Mouse (Mus musculus) thymus, postnatal 25 days (tissue): Measurements from ENCODE around the gene Rps6kc1.

Experiments used
- DNase-seq: peaks from one replicate; pipeline ENCODE4 v3.0.0; 2022

The Rps6kc1 gene

DNA sequence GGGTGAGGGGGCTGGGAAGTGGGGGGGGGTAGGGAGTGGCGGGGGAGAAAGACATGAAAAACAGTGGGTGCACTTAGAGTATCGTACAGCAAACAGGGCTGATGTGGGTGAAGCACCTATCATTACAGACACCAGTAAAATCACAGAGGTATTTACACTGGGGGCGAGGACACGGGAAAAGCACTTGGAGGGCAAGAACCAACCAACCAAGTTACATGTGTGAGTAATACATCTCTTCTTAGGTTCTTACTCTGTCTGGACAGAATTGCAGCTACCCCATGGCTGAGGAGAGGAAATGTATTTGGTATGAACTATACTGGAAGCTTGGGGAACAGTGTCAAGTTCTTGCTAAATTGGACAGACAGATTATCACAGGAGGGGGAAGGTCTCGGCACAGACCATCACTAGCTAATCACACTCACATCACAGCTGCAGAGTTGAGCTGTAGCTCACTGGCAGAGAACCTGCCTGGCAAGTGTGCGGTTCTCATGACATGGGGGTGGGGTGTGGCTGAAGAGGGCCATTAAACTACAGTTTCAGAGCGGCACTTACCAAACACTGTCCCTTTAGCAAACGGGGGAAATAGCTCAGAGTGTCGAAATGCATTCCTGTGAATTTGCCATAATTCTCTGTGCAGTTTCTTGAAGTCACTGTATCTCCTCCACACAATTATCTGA is 12.5 kb downstream of the Rps6kc1 start:
- no peak for DNase-seq

DNA sequence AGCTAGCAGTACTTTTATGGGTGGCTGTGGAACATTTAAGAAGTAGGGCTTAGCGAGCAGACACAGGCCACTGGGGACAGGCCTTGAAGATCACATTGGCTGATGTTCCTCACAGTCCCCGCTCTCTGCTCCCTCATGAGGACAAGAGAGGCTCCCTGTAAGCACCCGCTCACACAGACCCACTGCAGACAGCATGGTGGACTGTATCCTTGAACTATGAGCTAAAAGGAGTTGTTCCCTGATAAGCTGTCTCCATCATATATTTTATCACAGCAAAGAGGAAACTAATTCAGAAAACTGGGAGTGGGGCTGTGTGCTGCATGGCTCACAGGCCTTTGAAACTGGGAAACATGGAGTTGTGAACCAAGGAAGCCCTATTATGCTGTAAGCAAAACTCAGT is 13.4 kb downstream of the Rps6kc1 start:
- no peak for DNase-seq

DNA sequence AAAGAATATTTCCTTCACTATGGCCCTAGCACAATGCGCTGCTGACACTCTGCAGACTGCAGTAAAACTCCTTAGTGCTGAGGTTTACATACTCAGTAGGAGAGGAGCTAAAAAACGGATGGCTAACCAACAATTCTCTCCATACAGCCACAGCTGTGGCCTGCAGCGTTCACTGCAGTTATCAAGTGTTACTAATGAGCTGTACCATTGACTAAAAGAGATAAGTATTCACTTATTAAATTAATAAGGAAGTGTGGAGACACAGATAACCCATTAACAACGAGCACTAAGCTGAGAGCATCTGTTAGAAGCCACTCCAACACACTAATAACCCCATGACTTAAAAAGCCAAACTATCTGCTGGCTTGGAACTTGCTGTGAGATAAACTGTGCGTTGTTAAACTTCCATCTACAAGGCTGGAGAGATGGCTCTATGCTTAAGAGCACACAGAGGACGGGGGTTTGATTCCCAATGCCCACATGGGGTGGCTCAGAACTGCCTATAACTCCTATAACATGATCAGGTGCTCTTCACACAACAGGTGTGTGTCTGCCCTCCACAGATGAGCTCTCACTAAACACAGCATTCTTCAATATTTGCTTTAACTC is 17.9 kb downstream of the Rps6kc1 start:
- DNase-seq = no peak

DNA sequence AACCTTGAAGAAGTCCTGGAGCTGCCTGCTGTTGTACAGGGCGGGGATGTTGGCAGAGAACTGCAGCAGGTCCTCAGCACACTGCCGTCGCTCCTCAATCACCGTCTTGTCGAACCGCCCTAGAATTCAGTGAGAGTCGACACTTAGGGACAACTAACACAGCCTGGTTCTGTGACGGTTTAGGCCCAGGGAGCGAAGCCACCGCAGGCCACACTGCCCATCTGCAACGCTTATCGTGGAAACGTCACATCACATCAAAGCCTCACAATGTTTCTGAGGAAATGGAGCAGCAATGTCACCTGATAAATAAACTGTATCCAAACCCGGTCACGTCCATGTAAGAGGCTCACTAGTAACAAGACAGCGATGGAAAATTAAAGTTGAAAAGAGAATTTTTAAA is 22.9 kb downstream of the Rps6kc1 start:
- DNase-seq = no peak

DNA sequence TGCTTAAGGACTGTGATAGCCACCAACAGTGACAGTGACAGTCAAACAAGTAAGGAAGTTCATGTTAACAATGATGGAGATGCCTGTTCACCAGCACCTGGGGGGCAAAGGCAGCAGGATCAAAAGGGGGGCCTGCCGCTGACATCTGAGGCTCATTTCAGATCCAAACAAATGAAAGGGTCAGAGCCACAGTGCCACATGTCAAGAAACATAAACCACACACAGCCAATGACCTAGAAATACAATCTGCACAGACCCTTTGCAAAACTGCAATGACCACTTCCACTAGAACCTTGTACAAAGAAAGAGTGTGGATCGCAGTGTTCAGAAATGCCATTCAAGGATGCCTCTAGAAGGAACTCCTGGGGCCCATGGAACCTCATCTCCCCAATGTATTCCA is 23.5 kb downstream of the Rps6kc1 start:
- no peak for DNase-seq

DNA sequence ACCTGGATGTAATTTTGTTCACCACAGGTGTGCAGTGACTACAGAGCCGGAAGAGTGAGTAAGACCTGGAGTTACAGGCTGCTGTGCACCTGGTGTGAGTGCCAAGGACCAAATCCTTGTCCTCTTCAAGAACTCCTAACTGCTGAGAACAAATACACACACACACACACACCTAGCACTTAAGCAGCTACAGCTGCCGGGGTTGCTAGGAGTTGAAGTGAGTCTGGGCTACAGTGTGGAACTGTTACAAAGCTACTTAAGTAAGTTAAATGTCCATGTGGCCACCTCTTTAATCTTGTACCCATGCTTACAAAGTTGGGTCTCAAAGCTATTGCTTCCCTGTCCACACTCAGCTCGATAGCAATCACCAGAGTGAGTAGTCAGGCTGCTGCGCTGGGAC is 25.6 kb downstream of the Rps6kc1 start:
- DNase-seq = no peak

DNA sequence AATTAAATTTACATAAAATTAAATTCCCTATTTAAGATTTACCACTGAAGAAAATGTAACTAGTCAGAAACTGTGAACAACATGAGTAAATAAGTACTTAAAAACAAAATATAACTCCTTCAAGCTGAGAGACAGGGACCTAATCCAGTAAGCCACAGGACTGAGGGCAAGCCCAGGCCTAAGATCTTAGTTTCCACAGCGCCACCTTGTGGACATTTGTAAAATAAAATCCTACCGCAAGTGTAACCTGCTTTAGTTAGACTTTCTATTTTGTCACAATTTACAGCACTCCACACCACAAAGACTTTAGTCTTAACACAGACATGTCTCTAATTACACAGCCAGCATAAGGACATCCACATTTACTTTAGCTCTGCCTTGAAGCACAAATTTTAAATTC is 30.1 kb downstream of the Rps6kc1 start:
- DNase-seq = peak; percentile 37

DNA sequence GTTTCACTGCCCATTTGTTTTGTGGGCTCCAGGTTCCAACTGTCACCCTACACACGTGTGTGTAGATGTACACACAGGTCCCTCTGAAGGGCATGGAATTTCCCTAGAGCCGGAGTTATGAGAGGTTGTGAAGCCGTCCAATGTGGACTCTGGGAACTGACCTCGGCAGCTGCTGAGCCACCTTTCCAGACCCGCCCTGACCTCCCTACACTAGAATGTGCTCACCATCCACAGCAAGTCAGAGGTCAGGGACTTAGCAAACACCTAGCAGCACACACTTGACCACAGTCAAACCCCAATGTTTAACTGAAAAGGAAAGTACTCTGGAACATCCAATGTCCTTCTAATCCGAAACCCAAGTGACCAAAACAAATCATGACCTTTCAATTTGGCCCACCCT is 30.9 kb downstream of the Rps6kc1 start:
- DNase-seq = no peak

DNA sequence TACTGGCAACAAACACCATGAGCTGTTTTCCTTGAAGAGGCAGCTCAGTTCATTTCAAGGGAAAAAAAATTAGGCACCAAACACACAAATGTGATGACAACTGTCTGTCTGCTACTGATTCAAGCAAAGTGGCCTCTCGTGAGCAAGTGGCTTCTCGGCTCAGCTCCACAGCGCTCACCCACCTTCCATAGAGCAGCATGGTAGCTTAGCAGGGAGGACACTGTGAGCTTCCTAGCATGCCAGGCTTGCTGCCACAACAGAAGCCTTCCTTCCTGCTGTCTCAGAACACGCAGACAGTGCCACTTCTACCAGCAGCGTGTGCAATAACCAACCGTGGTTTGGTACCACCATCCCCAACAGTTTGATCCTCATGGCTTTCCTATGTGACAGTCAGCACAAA is 35.8 kb downstream of the Rps6kc1 start:
- DNase-seq = no peak

DNA sequence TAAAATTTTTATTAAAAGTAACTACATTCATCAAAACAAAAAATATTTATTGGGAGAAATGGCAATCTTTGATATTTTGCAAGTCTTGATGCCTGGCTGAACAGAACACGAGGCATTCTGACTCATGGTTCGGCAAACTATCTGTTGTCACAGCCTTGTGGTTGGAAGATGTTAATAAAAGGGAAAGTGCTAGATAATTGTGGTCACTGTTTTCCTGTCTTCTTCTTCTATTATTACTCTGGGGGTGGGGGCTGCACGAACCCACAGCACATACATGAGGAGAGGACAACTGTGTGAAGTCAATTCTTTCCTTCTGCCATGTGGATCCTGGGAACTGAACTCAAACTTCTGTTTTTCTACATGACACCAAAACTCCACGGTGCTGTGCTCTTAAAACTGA is 36.5 kb downstream of the Rps6kc1 start:
- DNase-seq = no peak

DNA sequence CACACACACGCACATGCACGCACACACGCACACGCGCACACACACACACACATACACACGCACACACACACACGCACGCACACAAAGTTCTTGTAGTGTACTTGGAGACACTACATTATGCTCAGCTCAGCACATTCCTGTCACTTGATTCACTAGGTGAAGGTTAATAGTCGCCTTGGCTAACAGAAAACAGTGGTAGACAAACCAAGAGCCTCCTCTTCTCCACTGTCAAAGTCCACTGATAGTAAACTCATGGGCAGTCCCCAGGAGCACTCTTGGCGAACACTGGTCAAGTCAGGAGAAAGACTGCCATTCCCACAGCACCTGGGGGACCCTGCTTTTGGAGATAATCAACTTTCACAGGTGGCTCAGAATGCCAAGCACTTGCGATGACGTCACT is 40.5 kb downstream of the Rps6kc1 start:
- no peak for DNase-seq

DNA sequence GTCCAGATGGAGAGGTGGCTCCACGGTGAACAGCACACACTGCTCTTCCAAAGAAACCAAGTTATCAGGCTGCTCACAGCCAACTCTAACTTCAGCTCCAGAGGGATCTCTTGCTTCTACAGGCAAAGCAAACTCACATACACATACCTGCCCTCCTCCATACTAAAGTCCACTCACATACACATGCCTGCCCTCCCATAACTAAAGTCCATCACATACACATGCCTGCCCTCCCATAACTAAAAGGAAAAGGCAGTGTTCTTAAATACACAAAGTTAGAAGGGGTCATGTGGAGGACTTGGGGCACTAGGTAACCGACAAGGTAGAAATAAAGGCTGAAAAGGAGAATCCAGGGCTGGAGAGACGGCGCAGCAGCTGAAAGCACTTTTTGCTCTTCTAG is 41.6 kb downstream of the Rps6kc1 start:
- no peak for DNase-seq

DNA sequence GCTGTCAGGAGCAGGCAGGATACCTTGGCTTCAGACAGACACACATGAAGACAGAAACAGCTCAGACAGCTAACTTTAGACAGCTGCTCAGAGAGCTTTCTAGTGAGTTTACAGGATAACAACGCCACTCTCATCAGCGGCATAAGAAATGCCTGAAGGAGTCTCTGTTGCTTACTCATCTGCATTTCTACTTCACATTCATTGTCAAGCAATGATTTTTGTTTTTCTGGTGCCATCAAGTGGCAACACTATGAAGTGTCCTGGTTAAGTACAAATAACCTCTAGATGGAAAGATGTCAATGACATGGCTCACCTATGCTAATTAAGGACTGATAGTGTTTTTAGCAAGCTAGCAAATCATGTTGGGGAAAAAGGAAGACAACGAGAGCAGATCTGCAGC is 42.8 kb downstream of the Rps6kc1 start:
- no peak for DNase-seq

DNA sequence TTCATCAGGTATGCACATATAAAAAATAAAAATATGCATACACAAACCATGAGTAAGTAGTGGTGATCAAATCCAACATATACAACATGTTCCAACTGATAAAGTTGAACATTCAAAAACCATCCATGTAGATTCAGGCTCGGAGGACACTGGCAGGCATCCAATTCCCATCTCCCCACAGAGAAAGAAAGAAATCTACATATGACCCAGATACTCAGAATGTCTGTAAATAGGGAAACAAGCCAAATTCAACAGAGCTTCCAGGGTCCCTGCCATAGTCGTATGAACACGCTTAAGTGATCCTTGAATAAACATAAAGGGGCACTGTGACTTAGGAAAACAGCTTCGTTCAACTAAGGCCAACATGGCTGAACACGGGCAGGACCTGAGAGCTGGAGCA is 49.9 kb downstream of the Rps6kc1 start:
- DNase-seq = no peak

DNA sequence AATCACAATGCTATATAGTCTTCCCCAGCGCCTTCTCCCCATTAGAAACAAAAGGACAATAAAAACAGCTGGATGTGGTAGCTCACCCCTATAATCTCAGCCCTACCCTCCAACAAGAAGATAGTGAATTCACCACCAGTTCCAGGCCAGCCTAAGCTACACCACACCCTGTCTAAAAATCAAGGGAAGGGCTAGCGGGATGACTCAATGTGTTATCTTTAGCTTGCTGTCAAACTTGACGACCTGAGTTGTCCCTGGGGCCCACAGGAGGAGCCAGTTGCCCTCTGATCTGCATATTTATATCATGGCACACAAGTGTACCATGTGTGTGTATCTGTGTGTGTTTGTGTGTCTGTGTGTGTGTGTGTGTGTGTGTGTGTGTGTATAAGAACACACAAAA is 57.1 kb downstream of the Rps6kc1 start:
- DNase-seq = no peak

DNA sequence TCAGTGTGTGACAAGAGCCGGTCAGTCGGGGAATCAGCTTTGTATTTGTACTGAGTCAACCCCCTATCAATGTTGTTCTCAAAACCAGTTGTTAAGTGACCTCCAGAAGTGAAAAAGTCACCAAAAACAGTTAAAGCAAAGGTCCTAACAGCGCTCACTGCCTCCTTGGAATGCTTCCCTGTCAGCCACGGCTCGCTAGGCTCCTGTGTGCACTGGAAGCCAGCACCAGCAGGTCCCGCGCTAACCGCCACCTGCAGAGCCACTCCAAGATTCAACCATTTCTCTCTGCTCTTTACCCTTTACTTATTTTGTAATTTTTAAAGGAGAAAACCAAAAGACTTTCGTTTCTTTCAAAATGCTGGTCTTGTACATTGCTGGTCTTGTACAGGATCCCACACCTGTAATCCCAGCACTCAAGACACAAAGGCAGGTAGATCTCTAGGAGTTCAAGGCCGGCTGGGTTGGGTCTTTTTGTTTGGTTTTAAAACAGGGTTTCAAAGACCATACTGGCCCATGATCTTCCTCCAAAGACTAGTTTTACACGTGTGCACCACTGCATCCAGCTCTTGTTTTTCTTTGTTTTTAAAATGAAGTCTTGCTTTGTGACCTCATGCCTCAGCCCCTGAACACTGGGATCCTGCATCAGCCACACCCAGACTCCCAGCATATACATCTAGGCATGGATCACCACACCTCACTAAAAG is 62.3 kb downstream of the Rps6kc1 start:
- no peak for DNase-seq

DNA sequence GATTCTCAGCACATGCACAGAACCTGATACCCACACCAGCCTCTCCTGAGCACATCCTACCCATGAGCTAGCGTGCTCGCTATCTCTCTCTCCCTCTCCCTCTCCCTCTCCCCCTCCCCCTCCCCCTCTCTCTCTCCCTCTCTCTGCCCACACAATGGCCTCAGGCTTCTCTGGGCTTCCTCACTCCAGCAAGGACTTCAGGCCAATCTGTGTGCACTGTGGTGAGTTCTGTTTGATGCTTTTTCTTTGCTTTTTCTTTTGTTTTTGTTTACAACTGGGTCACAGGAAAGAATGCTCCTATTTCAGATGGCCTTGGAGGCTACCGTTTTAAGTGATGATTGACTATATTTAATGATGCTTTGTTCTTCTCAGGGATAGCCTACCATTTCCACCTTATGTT is 62.9 kb downstream of the Rps6kc1 start:
- no peak for DNase-seq

DNA sequence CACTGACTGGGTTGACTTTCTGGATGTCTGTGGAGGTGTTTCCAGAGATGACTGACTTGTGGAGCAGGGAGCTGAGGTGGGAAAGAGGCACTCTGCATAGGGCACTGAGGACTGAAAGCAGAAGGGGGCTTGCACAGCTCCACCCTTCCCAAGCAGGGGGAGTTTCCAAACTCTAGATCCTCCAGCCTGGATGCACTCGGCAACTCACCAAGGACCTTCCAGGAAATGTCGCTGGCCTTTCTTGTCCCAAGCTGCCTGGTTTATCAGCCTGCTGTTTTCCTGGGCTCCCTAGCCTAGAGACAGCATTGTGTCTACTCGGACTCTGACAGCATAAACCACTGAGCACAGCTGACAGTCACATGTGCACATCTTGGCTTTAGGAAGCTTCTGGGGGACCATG is 64.6 kb downstream of the Rps6kc1 start:
- DNase-seq = no peak

DNA sequence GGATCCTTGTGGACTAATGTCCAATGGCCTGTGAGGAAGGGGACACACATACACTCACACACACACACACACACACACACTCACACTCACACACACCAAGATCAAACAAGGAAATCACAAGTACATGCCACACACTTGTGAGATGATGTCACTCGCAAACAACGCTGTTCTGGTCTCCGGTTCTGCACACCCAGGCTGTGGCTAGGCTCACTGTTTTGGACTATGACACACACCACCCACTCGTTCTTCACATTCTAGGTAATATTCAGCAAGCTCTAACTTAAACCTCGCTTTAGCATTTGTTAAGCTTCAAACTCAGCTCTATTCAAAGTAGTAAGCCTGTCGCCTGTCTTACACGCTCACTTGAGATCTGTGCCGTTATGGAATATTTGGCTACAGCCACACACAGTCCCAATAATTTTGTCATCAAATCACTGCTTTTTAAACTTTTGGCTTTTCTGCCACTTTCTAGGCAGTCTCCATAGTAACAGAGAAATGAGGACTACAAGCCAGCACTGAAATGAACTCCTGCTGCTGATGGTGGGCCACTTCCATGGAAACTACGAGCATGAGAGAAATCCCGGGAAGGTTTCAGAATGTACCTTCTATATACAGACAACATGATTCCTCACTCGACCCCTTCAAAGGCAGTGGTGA is 65.4 kb downstream of the Rps6kc1 start:
- DNase-seq = no peak

DNA sequence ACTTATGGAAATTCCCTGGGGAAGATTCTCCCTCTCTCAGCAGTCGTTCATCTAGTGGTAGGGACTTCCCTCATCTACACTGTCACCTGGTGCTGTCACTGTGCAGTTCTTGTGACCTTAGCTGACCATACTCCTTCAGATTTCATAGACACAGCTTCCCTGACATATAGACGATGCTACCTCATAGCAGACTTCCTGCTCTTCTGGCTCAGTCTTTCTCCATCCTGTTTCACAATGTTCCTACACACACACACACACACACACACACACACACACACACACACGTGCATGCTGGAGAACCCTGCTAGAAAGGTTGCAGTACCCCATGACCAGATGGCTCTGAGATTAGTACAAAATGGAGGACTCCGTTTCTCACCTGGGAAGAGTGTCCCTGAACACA is 66.2 kb downstream of the Rps6kc1 start:
- DNase-seq = no peak

DNA sequence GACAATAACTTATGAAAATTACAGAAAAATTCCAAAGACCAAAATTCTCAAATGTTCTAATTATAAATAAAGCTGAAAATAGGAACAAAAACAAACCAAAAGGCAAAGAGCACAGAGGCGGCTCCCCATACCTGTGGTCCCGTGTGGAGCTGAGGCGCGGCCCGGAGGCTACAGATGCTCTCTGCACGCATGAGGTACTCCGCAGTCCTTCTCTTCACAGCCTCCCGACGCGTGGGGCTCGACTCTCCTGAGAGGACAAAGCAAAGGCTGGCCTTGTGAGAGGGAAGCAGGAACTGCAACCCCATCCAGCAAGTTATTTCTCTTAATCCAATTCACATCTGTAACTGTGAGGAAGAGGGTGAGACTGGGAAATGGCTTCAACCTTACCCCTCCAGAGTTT is 67.2 kb downstream of the Rps6kc1 start:
- DNase-seq = no peak

DNA sequence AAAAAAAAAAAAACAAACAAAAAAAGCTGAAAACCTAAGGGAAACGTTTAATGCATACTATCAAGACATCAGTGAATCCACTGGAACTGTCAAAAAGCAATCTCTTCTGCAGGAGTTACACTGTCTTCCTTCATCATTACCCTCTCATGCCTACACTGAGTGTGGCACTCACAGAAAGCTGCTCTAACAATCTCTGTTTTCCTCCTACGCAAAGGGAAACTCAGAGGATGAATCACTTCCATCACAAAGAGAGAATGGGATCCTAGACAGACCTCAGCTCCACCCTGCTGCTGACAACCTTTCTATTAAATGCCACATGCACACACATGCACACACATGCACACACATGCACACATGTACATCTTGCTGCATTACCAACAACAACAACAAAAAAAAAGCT is 75.5 kb downstream of the Rps6kc1 start:
- DNase-seq = no peak

DNA sequence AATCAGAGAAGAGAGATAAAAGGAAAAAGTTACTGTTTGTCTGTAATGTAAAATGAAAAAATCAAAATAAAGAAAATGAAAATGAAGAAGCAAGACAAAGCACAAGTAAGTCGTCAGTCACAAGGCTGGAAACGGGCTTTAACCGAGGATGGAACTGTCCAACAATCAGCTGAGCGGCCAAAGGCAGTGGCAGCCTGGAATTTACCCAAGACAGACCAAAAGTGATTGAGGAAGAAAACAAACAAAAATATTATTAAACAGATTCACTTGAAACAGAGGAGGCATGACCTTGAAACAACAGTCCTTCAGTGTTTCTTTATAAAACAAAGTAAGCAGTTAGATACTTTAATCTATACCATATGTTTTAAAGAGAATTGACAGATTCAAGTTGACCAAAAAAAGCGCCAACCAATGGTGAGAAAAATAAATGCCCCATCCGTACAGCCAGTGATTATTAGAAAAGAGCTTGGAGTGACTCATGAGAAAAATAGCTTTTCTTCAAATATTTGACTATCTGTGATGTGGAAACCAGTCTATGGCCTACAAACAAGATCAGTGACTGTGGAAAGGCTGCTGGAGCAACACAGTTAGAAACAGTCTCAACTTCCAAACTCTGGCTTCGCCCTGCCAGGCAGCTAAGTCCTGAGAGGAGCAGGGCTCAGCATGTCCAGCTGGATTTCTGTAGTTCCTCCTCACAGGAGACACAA is 77.2 kb downstream of the Rps6kc1 start:
- DNase-seq = no peak
